Mouse (Mus musculus): Measurements from ENCODE around the gene Itih5.

The Itih5 gene

DNA sequence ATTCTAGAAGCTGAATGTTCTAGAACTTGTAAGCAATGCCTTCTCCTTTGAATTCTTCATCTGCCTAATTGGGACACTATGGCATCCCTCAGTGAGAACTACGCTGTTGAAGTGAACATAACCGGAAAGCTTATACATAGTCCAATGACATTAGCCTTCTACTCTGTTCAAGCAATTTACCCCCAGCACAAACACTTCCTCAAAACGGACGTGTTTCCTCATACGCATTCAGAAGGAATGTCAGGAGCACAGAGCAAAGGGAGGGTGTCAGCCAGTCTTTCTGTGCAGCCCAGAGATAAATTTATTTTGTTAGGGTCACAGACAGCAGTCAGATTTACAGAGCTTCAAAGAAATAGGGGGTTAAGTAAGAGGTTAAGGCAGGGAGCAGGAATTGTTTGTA, 108.0 kb downstream of the Itih5 start:
- DNase-seq (ENCODE audit: low spot score in 2 of 2): no peak

- no peak for DNase-seq (ENCODE audit: low spot score in 2 of 2)
Measured at GRCm38 (mm10) chr2:10262722-10263121, 109.4 kb downstream of the Itih5 start.

GRCm38 (mm10) chr2:10263909-10264489, 110.6 kb downstream of the Itih5 start:
- DNase-seq (ENCODE audit: low spot score in 2 of 2): no peak

- no peak for DNase-seq (ENCODE audit: low spot score in 2 of 2)
Measured at GRCm38 (mm10) chr2:10265881-10266280, 112.5 kb downstream of the Itih5 start.

GRCm38 (mm10) chr2:10272604-10273115, 119.3 kb downstream of the Itih5 start:
- no peak for DNase-seq (ENCODE audit: low spot score in 2 of 2)

DNA sequence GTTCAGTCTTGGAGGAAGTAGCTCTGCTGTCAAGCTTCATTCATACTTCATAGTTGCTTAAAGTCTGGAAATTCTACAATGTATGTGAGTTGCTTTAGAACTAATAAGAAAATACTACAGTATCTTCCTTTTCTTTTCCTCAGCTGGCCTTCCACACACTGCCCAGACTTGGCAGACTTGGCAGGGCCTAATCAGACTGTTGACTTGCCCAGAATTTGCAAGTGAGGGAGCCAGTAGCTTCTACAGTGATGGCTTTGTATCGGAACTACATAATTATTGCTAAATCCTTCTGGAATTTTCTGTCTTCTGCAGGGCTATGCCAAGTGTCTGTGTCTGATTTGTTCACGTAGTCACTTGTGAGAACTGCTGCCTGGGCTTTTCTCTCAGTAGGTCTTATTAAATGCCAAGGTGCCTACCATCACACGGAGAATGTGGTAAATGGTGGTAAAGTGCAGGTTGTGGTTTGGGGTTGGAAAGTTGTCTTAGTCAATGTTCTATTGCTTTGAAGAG, 120.2 kb downstream of the Itih5 start:
- DNase-seq (ENCODE audit: low spot score in 2 of 2): no peak

GRCm38 (mm10) chr2:10276194-10276593, 122.8 kb downstream of the Itih5 start:
- DNase-seq (ENCODE audit: low spot score in 2 of 2): peak; percentile 72 to 86

DNA sequence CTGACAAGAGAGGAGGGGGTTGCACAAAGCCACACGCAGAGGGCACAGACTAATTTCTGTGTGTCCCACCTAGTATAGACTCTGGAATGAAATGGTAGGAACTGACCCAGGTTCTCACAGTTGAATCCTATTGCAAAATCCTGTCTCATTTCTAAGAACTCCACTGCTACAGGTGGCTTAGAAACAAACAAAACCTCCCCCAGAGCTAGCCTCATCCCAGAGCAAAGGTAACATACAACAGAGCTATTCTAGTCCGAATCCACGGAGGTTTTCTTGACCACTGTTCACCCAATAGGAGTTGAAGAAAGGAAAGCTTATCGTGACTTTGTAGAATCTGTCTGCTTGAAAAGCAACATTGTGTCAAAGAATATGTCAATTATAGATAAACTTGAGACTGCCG, 130.3 kb downstream of the Itih5 start:
- no peak for DNase-seq (ENCODE audit: low spot score in 2 of 2)

DNA sequence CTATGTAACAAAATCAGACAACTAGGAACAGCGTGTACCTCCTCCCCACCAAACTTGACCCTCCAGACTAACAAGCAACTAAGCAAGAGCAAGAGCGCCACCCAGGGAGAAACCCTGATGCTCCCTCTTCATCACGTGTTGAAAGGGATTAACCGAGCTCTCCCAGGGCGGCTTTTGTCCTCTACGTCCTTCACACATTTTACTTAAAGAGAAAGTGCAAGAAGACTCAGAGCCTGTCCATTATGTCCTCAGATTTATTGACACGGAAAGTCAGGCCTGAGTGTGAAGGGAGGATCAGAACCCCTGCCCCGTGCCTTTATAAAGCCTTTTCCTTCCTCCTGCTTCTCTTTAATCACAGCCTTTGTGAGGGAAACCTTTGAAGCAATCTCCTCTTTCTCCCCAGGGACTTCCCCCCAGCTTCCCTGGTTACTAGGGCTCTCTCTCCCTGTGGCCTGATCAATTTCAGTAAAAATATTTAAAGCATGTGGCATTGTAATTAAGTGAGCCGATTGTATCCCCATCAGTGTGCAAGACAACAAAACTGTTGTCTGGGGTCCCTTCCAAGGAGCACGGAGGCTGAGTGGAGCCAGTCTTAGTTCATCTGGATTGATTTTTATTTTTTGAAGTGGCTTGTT, 131.4 kb downstream of the Itih5 start:
- DNase-seq (ENCODE audit: low spot score in 2 of 2): peak in 1 of 2 experiments; percentile 44

GRCm38 (mm10) chr2:10285975-10286374, 132.6 kb downstream of the Itih5 start:
- DNase-seq (ENCODE audit: low spot score in 2 of 2): no peak

- DNase-seq (ENCODE audit: low spot score in 2 of 2): peak; percentile 65 to 83
Measured at GRCm38 (mm10) chr2:10288142-10288831, 134.9 kb downstream of the Itih5 start.

GRCm38 (mm10) chr2:10288881-10289280, 135.5 kb downstream of the Itih5 start:
- no peak for DNase-seq (ENCODE audit: low spot score in 2 of 2)

- DNase-seq (ENCODE audit: low spot score in 2 of 2): no peak
Measured at GRCm38 (mm10) chr2:10290115-10290514, 136.7 kb downstream of the Itih5 start.

DNA sequence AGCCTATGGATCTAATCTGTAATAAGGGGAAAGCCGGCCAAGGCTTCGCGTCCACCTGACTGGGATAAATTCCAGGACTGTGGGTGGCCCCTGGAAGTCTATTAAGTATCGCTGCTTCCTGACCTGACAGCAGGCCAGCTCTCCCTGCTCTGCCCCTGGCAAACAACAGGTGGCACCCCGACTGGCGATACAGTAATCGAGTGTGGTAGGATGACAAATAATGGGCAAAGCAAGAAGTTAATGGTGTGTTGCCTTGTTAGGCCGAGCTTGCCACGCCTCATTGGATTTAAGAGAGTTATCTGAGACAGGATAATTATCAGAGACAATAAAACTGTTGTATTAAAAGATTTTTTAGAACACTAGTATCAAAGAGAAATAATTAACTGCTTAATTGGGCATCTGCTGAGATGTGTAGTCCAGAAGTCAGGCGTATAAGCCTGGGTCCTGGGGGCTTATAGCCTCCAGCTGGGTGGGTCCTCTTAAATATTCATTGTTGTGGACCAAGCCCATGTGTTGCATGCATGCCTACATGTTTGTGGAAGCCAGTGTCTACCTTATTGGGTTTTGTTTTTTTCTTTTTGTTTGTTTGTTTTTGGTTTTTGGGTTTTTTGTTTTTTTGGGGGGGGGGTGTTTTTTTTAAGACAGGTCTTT, 140.3 kb downstream of the Itih5 start:
- DNase-seq (ENCODE audit: low spot score in 2 of 2): no peak

GRCm38 (mm10) chr2:10295908-10296307, 142.5 kb downstream of the Itih5 start:
- no peak for DNase-seq (ENCODE audit: low spot score in 2 of 2)

GRCm38 (mm10) chr2:10300244-10300643, 146.9 kb downstream of the Itih5 start:
- no peak for DNase-seq (ENCODE audit: low spot score in 2 of 2)

DNA sequence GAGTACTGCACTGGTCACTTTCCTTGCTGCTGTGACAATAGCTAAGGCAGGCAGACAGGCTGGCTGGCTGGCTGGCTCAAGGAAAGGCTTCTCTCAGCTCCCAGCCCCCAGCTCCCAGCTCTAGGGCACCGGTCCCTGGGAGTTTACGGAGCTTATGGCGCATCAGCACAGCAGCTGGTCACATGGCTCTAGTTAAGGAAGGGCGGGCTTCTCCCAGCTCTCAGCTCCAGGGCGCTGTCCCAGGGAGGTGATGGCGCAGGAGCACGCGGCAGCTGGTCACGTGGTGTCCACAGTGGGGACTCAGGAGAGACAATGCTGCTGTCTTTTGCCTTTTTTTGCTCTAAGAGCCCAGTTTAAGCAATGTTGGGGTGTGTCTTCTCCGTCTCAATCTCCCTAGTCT, 147.4 kb downstream of the Itih5 start:
- DNase-seq (ENCODE audit: low spot score in 2 of 2): peak; percentile 31 to 33

GRCm38 (mm10) chr2:10301391-10301790, 148.0 kb downstream of the Itih5 start:
- DNase-seq (ENCODE audit: low spot score in 2 of 2): no peak

GRCm38 (mm10) chr2:10301997-10302396, 148.6 kb downstream of the Itih5 start:
- no peak for DNase-seq (ENCODE audit: low spot score in 2 of 2)

DNA sequence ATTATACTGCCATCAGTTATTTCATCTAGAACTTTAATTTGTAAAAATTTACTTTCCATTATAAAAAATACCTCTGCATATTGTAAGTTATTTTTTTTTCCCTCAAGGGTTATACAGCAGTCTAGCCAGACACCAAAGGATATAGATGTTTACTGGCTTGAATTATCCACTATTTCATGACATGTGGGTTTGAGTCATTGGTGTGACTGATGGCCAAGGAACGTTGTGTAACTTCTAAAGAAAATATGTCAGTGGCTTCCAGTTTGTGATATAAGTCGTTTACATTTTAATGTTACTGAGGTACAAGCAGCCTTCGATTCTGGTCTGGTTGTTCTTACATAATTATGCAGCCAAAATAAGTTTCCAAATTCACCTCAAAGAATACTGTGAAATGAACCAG, 151.5 kb downstream of the Itih5 start:
- DNase-seq (ENCODE audit: low spot score in 2 of 2): no peak

Data from right cerebral cortex, postnatal 10 days (tissue).